ENCODE assay signal across 18 mouse cellular contexts in genomic region chr1:96009461-96009860, GRCm38 (mm10).
"Had no signal": no experiment of that assay in that cellular context is flagged by ENCODE, and none has a peak within 500 bp of the region (broad histone marks: within the 10 kb centered on the region; RNA-seq: fewer than 3 reads in every experiment).

No protein-coding gene starts in this region.

- H3K9ac ChIP-seq: lung, embryonic 14.5 days; midbrain, embryonic 12.5 days; neural tube, embryonic 13.5 days; neural tube, embryonic 15.5 days had no signal

- H3K36me3 ChIP-seq: midbrain, embryonic 10.5 days; midbrain, embryonic 12.5 days; neural tube, embryonic 13.5 days; neural tube, embryonic 15.5 days had no signal

- H3K4me3 ChIP-seq: midbrain, embryonic 10.5 days; midbrain, embryonic 12.5 days; myocyte; neural tube, embryonic 13.5 days; neural tube, embryonic 15.5 days had no signal

- H3K9me3 ChIP-seq: midbrain, embryonic 10.5 days; midbrain, embryonic 12.5 days; neural tube, embryonic 13.5 days; neural tube, embryonic 15.5 days had no signal

- H3K27me3 ChIP-seq: midbrain, embryonic 12.5 days; neural tube, embryonic 13.5 days; neural tube, embryonic 15.5 days had no signal

- H3K4me1 ChIP-seq: midbrain, embryonic 10.5 days; midbrain, embryonic 12.5 days; neural tube, embryonic 13.5 days; neural tube, embryonic 15.5 days had no signal

- H3K27ac ChIP-seq: midbrain, embryonic 10.5 days; midbrain, embryonic 12.5 days; neural tube, embryonic 13.5 days; neural tube, embryonic 15.5 days had no signal

- ATAC-seq: midbrain, embryonic 16.5 days had no signal

- H3K4me2 ChIP-seq: lung, embryonic 14.5 days; midbrain, embryonic 12.5 days; neural tube, embryonic 13.5 days; neural tube, embryonic 15.5 days had no signal

- DNase-seq: lung, adult 18-20 months; lung, embryonic 14.5 days; lung, postnatal 10 days; lung, postnatal 4 days; midbrain, embryonic 14.5 days; right cerebral cortex, adult 18-20 months; right cerebral cortex, postnatal 25 days; right cerebral cortex, postnatal 4 days; spleen, adult 18-20 months; thymus, adult 18-20 months; thymus, postnatal 14 days; thymus, postnatal 36 days had no signal
